ENCODE assay signal across 19 mouse cellular contexts in genomic region chr4:84349536-84349935, GRCm38 (mm10).
DNase-seq lines count a peak whose midpoint lies in the region; ATAC-seq and TF ChIP-seq lines count a peak whose summit lies in the region.
"Had no signal": no experiment of that assay in that cellular context is flagged by ENCODE, and none has a peak within 500 bp of the region (broad histone marks: within the 10 kb centered on the region; RNA-seq: fewer than 3 reads in every experiment).

No protein-coding gene starts in this region.

- no peaks in the 10 kb centered on the region for H3K27me3 ChIP-seq in lung, postnatal 0 days (replicated peaks; ENCODE audit: insufficient read depth, low read length)
- no peaks in the 10 kb centered on the region for H3K27me3 ChIP-seq in liver, embryonic 12.5 days (replicated peaks)
- H3K27me3 ChIP-seq: forebrain, embryonic 15.5 days; hindbrain, embryonic 12.5 days had no signal

- H3K9ac ChIP-seq in lung, postnatal 0 days (replicated peaks; ENCODE audit: low read depth), result no peak overlapping the region
- no peak overlapping the region for H3K9ac ChIP-seq in liver, embryonic 12.5 days
- H3K9ac ChIP-seq: forebrain, embryonic 15.5 days; hindbrain, embryonic 12.5 days had no signal

- H3K4me1 ChIP-seq in lung, postnatal 0 days (ENCODE audit: insufficient read depth, low read depth, low read length), result no peaks in the 10 kb centered on the region
- H3K4me1 ChIP-seq in liver, embryonic 12.5 days, result no peaks in the 10 kb centered on the region
- H3K4me1 ChIP-seq: forebrain, embryonic 15.5 days; hindbrain, embryonic 12.5 days had no signal

- no peaks in the 10 kb centered on the region for H3K36me3 ChIP-seq in lung, postnatal 0 days (ENCODE audit: insufficient read depth, low read length)
- H3K36me3 ChIP-seq in liver, embryonic 12.5 days, result no peaks in the 10 kb centered on the region
- H3K36me3 ChIP-seq: forebrain, embryonic 15.5 days; heart, embryonic 10.5 days; hindbrain, embryonic 12.5 days had no signal

- TF ChIP-seq CTCF in lung, postnatal 0 days (IDR thresholded peaks at IDR 0.05), result no peak

- H3K27ac ChIP-seq in lung, postnatal 0 days (ENCODE audit: low read length), result no peak overlapping the region
- no peak overlapping the region for H3K27ac ChIP-seq in liver, embryonic 12.5 days
- H3K27ac ChIP-seq: forebrain, embryonic 15.5 days; heart, embryonic 10.5 days; hindbrain, embryonic 12.5 days had no signal

- no peak for ATAC-seq in lung, postnatal 0 days
- ATAC-seq in liver, embryonic 12.5 days, result no peak
- ATAC-seq: forebrain, embryonic 15.5 days; hindbrain, embryonic 16.5 days had no signal

- TF ChIP-seq EP300 in lung, postnatal 0 days (IDR thresholded peaks at IDR 0.05), result no peak

- 10% methylated on average over 5 of the region's 5 CpGs for WGBS in lung, postnatal 0 days
- WGBS in liver, embryonic 12.5 days (ENCODE audit: insufficient replicate concordance), result 41% methylated on average over 5 of the region's 5 CpGs

- no peak overlapping the region for H3K4me3 ChIP-seq in lung, postnatal 0 days (ENCODE audit: low read depth, low read length)
- H3K4me3 ChIP-seq in liver, embryonic 12.5 days, result no peak overlapping the region
- H3K4me3 ChIP-seq: forebrain, embryonic 15.5 days; heart, embryonic 10.5 days; hindbrain, embryonic 12.5 days had no signal

- H3K4me2 ChIP-seq in lung, postnatal 0 days (replicated peaks; ENCODE audit: low read depth, low read length), result no peak overlapping the region
- no peak overlapping the region for H3K4me2 ChIP-seq in liver, embryonic 12.5 days
- H3K4me2 ChIP-seq: forebrain, embryonic 15.5 days; hindbrain, embryonic 12.5 days had no signal

- peak; percentile 23 for DNase-seq in adrenal gland, adult 2 months
- DNase-seq in adrenal gland, postnatal 14 days, result no peak
- DNase-seq in lung, postnatal 0 days (ENCODE audit: low spot score), result peak; percentile 16
- DNase-seq in lung, postnatal 14 days, result no peak
- peak; percentile 6 for DNase-seq in urinary bladder, postnatal 14 days (ENCODE audit: low spot score)
- no peak for DNase-seq in urinary bladder, postnatal 36 days (ENCODE audit: low spot score in 2 of 2)
- peak; percentile 58 for DNase-seq in yolk sac, embryonic 10.5 days (ENCODE audit: low spot score)
- DNase-seq: cerebellum, adult 11 months; cerebellum, adult 8-10 months; cerebellum, postnatal 14 days; gastrocnemius, postnatal 10 days; heart, adult 18-20 months; heart, postnatal 10 days; heart, postnatal 4 days had no signal

- H3K9me3 ChIP-seq in lung, postnatal 0 days (ENCODE audit: low read length), result no peaks in the 10 kb centered on the region
- H3K9me3 ChIP-seq in liver, embryonic 12.5 days (replicated peaks), result no peaks in the 10 kb centered on the region
- H3K9me3 ChIP-seq: forebrain, embryonic 15.5 days; heart, embryonic 10.5 days; hindbrain, embryonic 12.5 days had no signal

Comparison
In these comparisons a context has a peak if more than half of its experiments do, and no peak if none do; other contexts are left out.
1. DNase-seq: peak in adrenal gland, adult 2 months (single experiment), lung, postnatal 0 days (single experiment), urinary bladder, postnatal 14 days (single experiment) and yolk sac, embryonic 10.5 days (single experiment); none in adrenal gland, postnatal 14 days (single experiment), lung, postnatal 14 days (single experiment) and urinary bladder, postnatal 36 days (0 of 2).